Mouse (Mus musculus) cerebellum, adult 2 months (tissue): ENCODE measurements around the gene Gm4836. TPM values are rescaled to one million over a fixed set of nuclear protein-coding genes. Genes with fewer than 3 reads are reported as not detected.
"Not testable (repeated sequence)": the region's sequence is repeated elsewhere in the genome, so short reads cannot be mapped to it uniquely, and the experiment has no call there.

Experiments used
- DNase-seq, 2 experiments: peaks; one replicate each; pipeline ENCODE4 v3.0.0; 2021
- H3K27ac ChIP-seq: fragments of 200-500 bp; 2 replicates; pipeline ENCODE4 v1.5.1; 2012; ENCODE audit warnings: low read length, control low read depth, inconsistent platforms; ENCODE audit not compliant: insufficient read depth
- H3K27me3 ChIP-seq: fragments of 200-500 bp; 2 replicates; pipeline ENCODE4 v1.6.1; 2012; ENCODE audit warnings: inconsistent platforms, mild to moderate bottlenecking, low read length, moderate library complexity; ENCODE audit not compliant: control insufficient read depth, insufficient read depth
- H3K4me1 ChIP-seq: fragments of 200-500 bp; 2 replicates; pipeline ENCODE4 v1.6.1; 2011; ENCODE audit warnings: low read length; ENCODE audit not compliant: control insufficient read depth, insufficient read depth
- H3K4me3 ChIP-seq: fragments of 200-500 bp; replicated peaks from 2 replicates; pipeline ENCODE3; 2011; ENCODE audit warnings: mild to moderate bottlenecking, low read depth, low read length, control low read depth; ENCODE audit not compliant: insufficient read depth
- WGBS: fragments of 180-500 bp; shearing (Covaris S2); methylation state at CpG from one replicate; pipeline ENCODE4 v1.1.7; 2018; 5-methylcytosine and 5-hydroxymethylcytosine counted together
- polyA plus RNA-seq: library from polyadenylated mRNA; depleted of rRNA; stranded (reverse); fragments of >200 nt; gene quantifications from 2 replicates; pipeline ENCODE4 v1.2.3, GENCODE M21; 2012; rRNA removed

Gm4836 gene
- not detected in 2 replicates for polyA plus RNA-seq

- DNase-seq, H3K4me1 ChIP-seq, H3K27ac ChIP-seq, H3K27me3 ChIP-seq, H3K4me3 ChIP-seq: not testable (repeated sequence)
- no CpG with 5 or more reads among the region's 6 CpGs for WGBS
Measured at GRCm38 (mm10) chrX:28293532-28293931, at the start of gene Gm4836. Gene Gm4836 (minus strand): TSS chrX:28293632.
